In the genomic region with DNA sequence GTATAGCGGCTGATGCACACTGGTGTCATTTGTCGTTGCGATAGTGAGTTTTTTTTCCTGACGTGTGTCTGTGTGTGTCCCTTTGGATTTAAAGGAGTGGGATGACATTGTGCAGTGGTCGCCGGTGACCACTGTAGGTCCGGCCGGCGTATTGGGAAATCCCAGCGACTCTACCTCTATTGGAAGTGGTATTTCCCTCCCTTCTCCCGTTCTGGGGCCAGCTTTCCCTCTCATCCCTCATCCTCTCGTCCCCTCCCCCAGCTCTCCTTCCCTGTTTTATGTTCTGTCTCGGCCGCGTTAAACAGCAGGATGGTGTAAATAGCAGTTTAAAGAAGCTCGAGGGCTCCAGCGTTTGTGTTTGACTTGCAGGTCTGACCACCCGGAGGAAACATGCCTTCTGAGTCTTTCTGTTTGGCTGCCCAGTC, we compare ENCODE assay signal across 8 mouse cellular contexts. TPM values are rescaled to one million over a fixed set of nuclear protein-coding genes. Genes with fewer than 3 reads are reported as not detected.
DNase-seq lines count a peak whose midpoint lies in the region; ATAC-seq and TF ChIP-seq lines count a peak whose summit lies in the region.

No protein-coding gene starts in this region.

- no peaks in the 10 kb centered on the region for H3K9me3 ChIP-seq in forebrain, embryonic 16.5 days (ENCODE audit: control insufficient read depth, low read length)
- no peaks in the 10 kb centered on the region for H3K9me3 ChIP-seq in hindbrain, embryonic 11.5 days (ENCODE audit: control insufficient read depth, low read length)

- H3K9ac ChIP-seq in forebrain, embryonic 16.5 days (replicated peaks; ENCODE audit: low read depth, low read length), result peak overlapping the region; percentile 84
- peak overlapping the region; percentile 83 for H3K9ac ChIP-seq in hindbrain, embryonic 11.5 days (ENCODE audit: low read depth, low read length)

- H3K27me3 ChIP-seq in forebrain, embryonic 16.5 days (replicated peaks; ENCODE audit: control insufficient read depth, insufficient read depth, low read length), result no peaks in the 10 kb centered on the region
- no peaks in the 10 kb centered on the region for H3K27me3 ChIP-seq in hindbrain, embryonic 11.5 days (ENCODE audit: control insufficient read depth, insufficient read depth, low read length)
- H3K27me3 ChIP-seq in spleen, adult 2 months (ENCODE audit: control insufficient read depth, insufficient read depth, low read length), result no peaks in the 10 kb centered on the region

- under 1% methylated on average over 18 of the region's 18 CpGs for WGBS in forebrain, embryonic 16.5 days
- WGBS in hindbrain, embryonic 11.5 days, result 0% methylated on average over 18 of the region's 18 CpGs
- under 1% methylated on average over 18 of the region's 18 CpGs for WGBS in spleen, adult 2 months

- no peak for TF ChIP-seq POLR2A in spleen, adult 2 months (IDR thresholded peaks at IDR 0.05; ENCODE audit: low read depth, low read length)

- peaks cover 19% of the 10 kb centered on the region for H3K4me1 ChIP-seq in forebrain, embryonic 16.5 days (replicated peaks; ENCODE audit: control insufficient read depth, insufficient read depth, low read length)
- peaks cover 5% of the 10 kb centered on the region; the same call in 1 of the 2 replicates for H3K4me1 ChIP-seq in hindbrain, embryonic 11.5 days (replicated peaks; ENCODE audit: control insufficient read depth, insufficient read depth, low read length)
- no peaks in the 10 kb centered on the region; the same call in 1 of the 2 replicates for H3K4me1 ChIP-seq in spleen, adult 2 months (ENCODE audit: control insufficient read depth, insufficient read depth, insufficient read length)

- ATAC-seq in forebrain, embryonic 16.5 days, result peak; percentile 8
- ATAC-seq in hindbrain, embryonic 11.5 days (ENCODE audit: low FRiP score), result peak; percentile 69
- ATAC-seq in megakaryocyte, adult 5-6 weeks (ENCODE audit: poor library complexity, severe bottlenecking), result peak; percentile 6; the same call in 1 of the 2 replicates

- intact Hi-C loops in left cerebral cortex, postnatal 36 days (cut with DNase I), result no loop called here

- TF ChIP-seq CTCF in spleen, adult 2 months (IDR thresholded peaks at IDR 0.05; ENCODE audit: extremely low read depth, insufficient read depth, insufficient read length, insufficient replicate concordance), result no peak

- H3K36me3 ChIP-seq in forebrain, embryonic 16.5 days (ENCODE audit: control insufficient read depth, insufficient read depth), result no peaks in the 10 kb centered on the region
- no peaks in the 10 kb centered on the region for H3K36me3 ChIP-seq in hindbrain, embryonic 11.5 days (ENCODE audit: control insufficient read depth, insufficient read depth, low read length)
- H3K36me3 ChIP-seq in spleen, adult 2 months (ENCODE audit: control insufficient read depth, insufficient read depth, low read length), result peaks cover 1% of the 10 kb centered on the region

- H3K4me3 ChIP-seq in forebrain, embryonic 16.5 days (replicated peaks; ENCODE audit: low read length), result peak overlapping the region; percentile 90
- peak overlapping the region; percentile 69 for H3K4me3 ChIP-seq in hindbrain, embryonic 11.5 days (ENCODE audit: low read depth, low read length)
- H3K4me3 ChIP-seq in spleen, adult 2 months (ENCODE audit: extremely low read depth, insufficient read depth, insufficient read length), result peak overlapping the region; percentile 66

- peak; percentile 65 for DNase-seq in embryo, embryonic 10 days (ENCODE audit: low spot score)
- no peak for DNase-seq in embryo, embryonic 9.5 days (ENCODE audit: extremely low spot score)
- peak; percentile 30 for DNase-seq in cerebellum, adult 11 months
- DNase-seq in hindbrain, embryonic 11.5 days (ENCODE audit: low spot score), result peak; percentile 63
- peak; percentile 12 to 23 for DNase-seq in left cerebral cortex, postnatal 36 days (ENCODE audit: low spot score in 2 of 2)
- DNase-seq in spleen, adult 2 months (ENCODE audit: low read depth in 1 of 2, low spot score in 2 of 2), result no peak

- peak overlapping the region; percentile 87 for H3K27ac ChIP-seq in forebrain, embryonic 16.5 days (ENCODE audit: low read length)
- peak overlapping the region; percentile 82 for H3K27ac ChIP-seq in hindbrain, embryonic 11.5 days (ENCODE audit: low read depth, low read length)
- peak overlapping the region; percentile 68 for H3K27ac ChIP-seq in spleen, adult 2 months (ENCODE audit: insufficient read depth, low read length)

- H3K4me2 ChIP-seq in forebrain, embryonic 16.5 days (ENCODE audit: low read length), result peak overlapping the region; percentile 82
- peak overlapping the region; percentile 65 for H3K4me2 ChIP-seq in hindbrain, embryonic 11.5 days (replicated peaks; ENCODE audit: low read depth, low read length)

RNA-seq across cellular contexts. Expression of a gene that starts 0.5 kb away (rescaled TPM):
- 52.7 and 56.2 TPM in 2 replicates for polyA plus RNA-seq in forebrain, embryonic 16.5 days (2015; fragmentation: Nextera tagmentation; extraction: Ambion mirVana)
- polyA plus RNA-seq in hindbrain, embryonic 11.5 days (2014; fragmentation: Nextera tagmentation; extraction: Ambion mirVana), result 28.0 and 43.5 TPM in 2 replicates
- total RNA-seq in left cerebral cortex, postnatal 36 days (2021), result 100 to 1,000 TPM; 134 to 143 TPM
- 18.2 and 20.6 TPM in 2 replicates for total RNA-seq in megakaryocyte, adult 5-6 weeks (2015)
- total RNA-seq in megakaryocyte, adult 5-6 weeks (2017), result 30.8 and 32.3 TPM in 2 replicates
- 18.7 and 19.4 TPM in 2 replicates for polyA plus RNA-seq in spleen, adult 2 months (2012; rRNA removed)

RNA-seq across cellular contexts. Expression of a gene that starts 30.7 kb away (rescaled TPM):
- 25.0 and 25.3 TPM in 2 replicates for polyA plus RNA-seq in forebrain, embryonic 16.5 days (2015; fragmentation: Nextera tagmentation; extraction: Ambion mirVana)
- 11.1 and 11.4 TPM in 2 replicates for polyA plus RNA-seq in hindbrain, embryonic 11.5 days (2014; fragmentation: Nextera tagmentation; extraction: Ambion mirVana)
- total RNA-seq in left cerebral cortex, postnatal 36 days (2021), result 10 to 100 TPM; 62.1 to 71.4 TPM
- 0.67 and 0.96 TPM in 2 replicates for total RNA-seq in megakaryocyte, adult 5-6 weeks (2015)
- 0.44 and 2.1 TPM in 2 replicates for total RNA-seq in megakaryocyte, adult 5-6 weeks (2017)
- 2.1 and 2.3 TPM in 2 replicates for polyA plus RNA-seq in spleen, adult 2 months (2012; rRNA removed)

Comparison
In these comparisons a context has a peak if more than half of its experiments do, and no peak if none do; other contexts are left out.
1. DNase-seq: peak in embryo, embryonic 10 days (single experiment), cerebellum, adult 11 months (single experiment), hindbrain, embryonic 11.5 days (single experiment) and left cerebral cortex, postnatal 36 days (2 of 2); none in embryo, embryonic 9.5 days (single experiment) and spleen, adult 2 months (0 of 2).
2. ATAC-seq: peak in every context shown above with its lines; median percentile 69 in hindbrain, embryonic 11.5 days; 8 in forebrain, embryonic 16.5 days; 6 in megakaryocyte, adult 5-6 weeks.
3. Peak in every context shown above with its lines, with median percentiles within 50 percentile points of each other: H3K27ac ChIP-seq and H3K4me3 ChIP-seq.